Mouse (Mus musculus) cerebellum, postnatal 25 days (tissue): ENCODE data around the gene Hcn1.
A peak's percentile ranks its signal among the peaks of the same experiment; 100 is the strongest.
"Not testable (repeated sequence)": the region's sequence is repeated elsewhere in the genome, so short reads cannot be mapped to it uniquely, and the experiment has no call there.

Experiments used
- DNase-seq, 2 experiments: peaks; one replicate each; pipeline ENCODE4 v3.0.0; 2021; ENCODE audit warnings: mixed read lengths in 2 of 2

Hcn1 gene

DNA sequence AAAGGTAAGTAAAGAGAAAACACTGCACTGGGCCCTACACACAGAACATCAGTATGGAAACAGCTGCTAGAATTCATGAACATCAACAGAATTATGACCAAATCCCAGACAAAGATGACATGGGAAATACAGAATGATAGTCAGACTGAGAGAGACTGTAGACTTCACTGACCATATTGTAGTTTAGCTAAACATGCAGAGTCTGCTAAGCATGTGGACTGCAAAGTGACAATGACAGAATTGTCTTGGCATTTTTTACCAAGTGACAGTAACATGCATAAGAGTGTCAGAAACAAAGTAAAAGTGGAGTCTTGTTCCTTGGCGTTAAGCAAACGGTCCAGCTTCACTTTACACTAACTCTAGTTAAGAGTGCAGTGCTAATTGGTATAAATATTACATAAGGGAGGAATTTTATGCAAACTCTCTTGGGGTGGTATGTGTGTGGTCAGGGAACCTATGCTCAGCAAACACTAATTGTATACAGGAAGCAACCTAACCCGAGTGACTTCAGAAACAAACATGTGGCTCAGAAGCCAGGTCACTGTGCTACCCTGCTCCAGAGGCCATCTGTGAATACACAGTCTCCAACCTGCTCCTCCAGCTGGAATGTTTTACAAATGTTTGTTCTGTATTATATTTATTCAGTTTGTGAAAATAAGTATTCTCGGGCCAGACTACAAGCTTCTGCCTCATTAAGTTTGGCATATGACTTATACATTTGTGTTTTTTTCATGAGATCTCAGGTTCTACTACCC lies 278.5 kb downstream of the Hcn1 start:
- no peak for DNase-seq

- DNase-seq: no peak
These were observed 290.0 kb downstream of the Hcn1 start for GRCm38 (mm10) chr13:117892076-117892475.

DNA sequence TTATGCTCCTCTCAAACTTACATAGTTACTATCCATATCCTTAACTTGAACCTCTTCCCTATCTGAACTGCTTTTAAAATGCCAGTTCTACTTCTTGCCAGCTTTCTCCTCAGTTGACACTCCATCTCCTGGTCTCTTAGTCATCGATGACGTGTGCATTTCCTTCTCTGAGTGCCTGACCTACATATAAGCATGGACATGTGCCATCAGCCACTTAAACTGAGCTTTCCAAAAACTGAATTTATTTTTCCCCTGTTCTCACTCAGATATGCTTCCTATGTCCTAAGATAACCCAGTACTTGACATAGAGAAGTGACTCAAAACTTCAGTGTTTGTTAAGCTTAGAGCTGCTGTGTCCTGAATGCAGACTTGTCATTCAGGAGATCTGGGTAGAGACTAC lies 295.9 kb downstream of the Hcn1 start:
- DNase-seq: peak in 1 of 2 experiments; percentile 14

- DNase-seq: no peak
These were observed 305.7 kb downstream of the Hcn1 start for GRCm38 (mm10) chr13:117907801-117908200.

DNA sequence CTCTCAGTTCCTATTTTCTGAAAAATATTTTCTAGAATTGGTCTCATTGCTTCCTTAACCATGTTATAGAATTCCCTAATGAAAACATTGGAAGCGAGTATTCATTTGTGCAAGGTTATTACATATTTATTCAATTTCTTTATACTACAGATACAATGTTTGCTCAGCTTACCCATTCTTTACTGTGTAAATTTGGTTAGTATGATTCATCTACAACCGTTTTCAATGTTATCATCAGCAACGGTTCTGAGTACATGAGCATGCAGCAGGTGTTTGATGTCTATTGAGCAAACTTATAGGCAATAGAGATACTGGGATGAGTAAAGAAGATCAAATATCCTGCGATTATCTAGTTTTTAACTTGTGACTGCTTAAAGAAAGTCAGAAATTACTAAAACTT lies 327.6 kb downstream of the Hcn1 start:
- no peak for DNase-seq

DNA sequence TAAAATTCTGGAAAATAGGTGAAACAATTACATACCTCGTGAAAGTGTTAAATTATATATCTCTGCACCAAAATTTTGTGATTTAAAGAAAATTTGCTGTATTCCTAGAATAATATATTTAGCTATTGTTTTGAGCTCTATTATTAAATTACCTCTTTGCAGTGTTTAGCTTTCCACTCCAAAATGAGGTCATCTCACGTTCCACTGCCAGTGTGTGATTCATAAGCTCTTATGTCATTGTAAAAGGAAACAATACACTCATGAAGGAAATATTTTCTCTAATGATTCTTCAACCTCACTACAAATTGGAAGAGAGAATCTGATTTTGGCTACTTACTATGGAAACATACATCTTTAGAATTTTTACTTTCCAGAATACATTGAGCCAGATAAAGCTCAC lies 329.6 kb downstream of the Hcn1 start:
- peak in 1 of 2 experiments; percentile 26 for DNase-seq

DNA sequence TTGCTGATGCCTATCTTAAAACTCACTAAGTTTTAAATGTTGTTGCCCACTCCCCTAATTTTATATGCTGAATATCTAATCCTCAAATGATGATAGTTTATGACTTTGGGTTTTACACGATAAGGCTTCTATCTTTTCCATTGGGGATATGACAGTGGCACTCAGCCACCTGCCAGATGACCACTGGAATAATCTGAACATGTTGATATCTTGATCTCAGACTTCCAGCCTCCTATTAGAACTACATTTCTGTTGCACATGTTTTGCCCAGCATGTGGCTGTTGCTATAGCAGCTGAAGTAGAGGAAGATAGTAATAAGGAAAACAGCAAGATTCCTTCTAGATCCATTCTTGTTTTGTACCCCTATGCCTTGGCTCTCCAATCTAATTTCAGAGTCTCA lies 336.6 kb downstream of the Hcn1 start:
- DNase-seq: no peak

DNA sequence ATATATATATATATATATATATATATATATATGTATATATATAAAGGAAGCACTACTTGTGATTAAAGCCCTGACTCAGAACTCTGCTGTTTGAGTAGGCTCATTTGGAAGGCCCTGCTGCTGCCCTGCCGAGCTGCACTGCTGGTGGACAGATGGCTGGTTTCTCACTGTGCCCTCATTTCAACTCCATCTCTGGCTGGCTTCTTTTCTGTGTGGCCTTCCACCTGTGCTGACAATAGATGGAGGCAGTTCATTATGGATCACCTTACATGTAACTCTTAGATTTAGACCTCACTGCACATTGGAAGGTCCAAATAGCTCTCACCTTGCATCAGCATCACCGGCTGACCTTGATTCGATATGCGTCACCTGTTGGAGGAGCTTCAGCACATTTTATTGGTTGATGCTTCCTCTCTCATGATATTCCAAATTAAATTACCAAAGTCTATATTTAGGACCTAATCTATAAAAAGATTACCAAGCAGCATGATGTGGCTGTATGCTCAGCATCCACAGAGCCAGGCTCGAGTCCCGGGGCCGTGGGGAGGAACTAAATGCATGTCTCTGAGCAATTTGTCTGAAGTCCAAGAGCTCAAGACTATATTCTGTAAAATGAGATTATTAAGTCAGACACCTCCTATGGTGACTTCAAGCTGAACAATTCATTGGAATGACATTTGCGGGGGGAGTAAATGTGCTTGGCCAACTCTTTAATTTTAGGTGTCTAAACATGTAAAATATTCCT lies 338.6 kb downstream of the Hcn1 start:
- DNase-seq: peak; percentile 91 to 92

GRCm38 (mm10) chr13:117946843-117947242 lies 344.7 kb downstream of the Hcn1 start:
- DNase-seq: no peak

DNA sequence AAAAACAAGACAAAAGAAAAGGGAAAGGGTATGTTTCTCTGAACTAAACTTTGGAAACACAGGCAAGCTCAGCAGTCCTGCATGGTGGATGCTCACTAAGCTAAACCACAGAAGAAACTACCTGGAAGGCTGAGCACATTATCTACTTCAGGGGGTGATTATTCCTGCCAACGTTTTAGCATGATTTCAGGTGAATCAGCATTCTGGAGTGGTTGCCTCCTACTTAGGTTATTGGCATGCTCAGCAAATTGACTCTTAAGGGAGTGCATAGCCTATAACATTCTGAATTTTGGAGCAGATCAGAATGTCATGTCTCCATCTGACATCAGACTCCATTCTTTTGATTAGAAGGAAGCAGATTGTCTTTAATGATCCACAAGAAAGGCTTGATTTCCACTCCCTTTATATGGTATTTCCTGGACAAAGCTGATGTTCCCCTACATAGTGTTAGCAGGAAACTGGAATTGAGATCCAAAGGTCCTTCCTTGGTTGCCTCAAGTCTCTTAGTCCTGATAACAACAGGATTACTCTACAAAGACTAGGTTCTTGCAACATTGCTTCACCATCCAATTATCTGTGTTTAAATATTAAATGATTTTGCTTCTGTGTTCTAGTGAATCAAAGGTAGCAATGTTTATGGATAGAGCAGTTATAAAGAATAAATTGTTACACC lies 345.7 kb downstream of the Hcn1 start:
- no peak for DNase-seq

- peak; percentile 31 to 47 for DNase-seq
These were observed 356.6 kb downstream of the Hcn1 start for GRCm38 (mm10) chr13:117958496-117959421.

GRCm38 (mm10) chr13:117964620-117965019 lies 362.5 kb downstream of the Hcn1 start:
- DNase-seq: no peak

GRCm38 (mm10) chr13:117975382-117975781 lies 373.3 kb downstream of the Hcn1 start:
- DNase-seq: peak in 1 of 2 experiments; percentile 8

- DNase-seq: peak; percentile 6 to 17
These were observed 373.7 kb downstream of the Hcn1 start for GRCm38 (mm10) chr13:117975823-117976222.

DNA sequence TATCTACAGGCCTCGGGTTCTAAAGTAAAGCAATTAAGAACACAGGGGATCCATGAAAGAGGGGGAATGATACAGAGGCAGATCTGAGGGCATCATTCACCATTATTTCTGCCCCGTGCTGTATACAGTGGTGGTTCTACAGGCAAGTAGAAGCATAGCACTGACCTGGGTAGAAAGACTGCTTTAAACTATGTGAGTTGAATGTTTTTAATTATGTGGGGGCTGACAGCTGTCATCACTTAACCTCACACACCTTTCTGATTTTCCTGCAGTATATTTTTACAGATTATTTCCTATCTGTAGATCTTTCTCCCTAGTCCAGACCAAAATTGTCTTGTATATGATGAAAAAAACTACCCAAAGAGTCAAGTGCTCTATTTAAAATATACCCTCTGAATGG lies 382.2 kb downstream of the Hcn1 start:
- no peak for DNase-seq

GRCm38 (mm10) chr13:117999767-118000488 lies 397.8 kb downstream of the Hcn1 start:
- DNase-seq: no peak

GRCm38 (mm10) chr13:118000538-118000937 lies 398.4 kb downstream of the Hcn1 start:
- DNase-seq: no peak

DNA sequence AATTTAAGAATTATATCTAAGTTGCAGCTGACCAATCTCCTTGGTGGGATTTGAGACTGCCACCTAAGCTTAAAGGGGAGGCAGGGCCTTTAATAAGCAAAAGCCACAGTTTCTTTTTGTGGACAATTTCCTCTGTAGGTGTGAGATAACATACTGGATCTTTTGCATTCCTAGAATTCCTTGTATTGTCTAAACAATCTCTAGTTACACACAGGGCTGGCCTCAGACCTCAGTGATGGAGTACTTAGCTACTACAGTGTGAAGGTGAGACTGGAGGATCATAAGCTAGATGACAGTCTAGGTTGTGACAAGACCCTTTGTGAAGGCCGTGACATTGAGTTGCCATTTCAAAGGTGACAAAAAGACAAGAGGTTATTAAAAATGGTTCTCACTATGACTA lies 419.1 kb downstream of the Hcn1 start:
- DNase-seq: no peak

DNA sequence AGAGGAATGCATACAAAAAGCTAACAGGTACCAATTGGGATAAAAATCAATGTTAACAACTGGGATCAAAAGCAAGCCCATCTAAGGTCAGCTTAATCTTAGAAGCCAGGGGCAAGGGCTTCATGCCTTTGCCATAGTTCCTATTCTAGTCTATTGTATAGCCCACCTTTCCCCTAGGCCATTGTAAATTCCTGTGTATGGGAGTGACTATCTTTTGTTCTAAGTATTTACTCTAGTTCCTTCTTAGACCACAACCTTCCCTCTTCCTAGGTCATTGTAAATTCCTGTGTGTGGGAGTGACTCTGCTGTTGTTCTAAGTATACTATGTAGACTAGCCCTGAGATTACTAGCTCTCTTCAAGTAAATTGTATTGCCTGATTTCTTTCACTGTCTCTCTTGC lies 420.8 kb downstream of the Hcn1 start:
- DNase-seq: not testable (repeated sequence)

DNA sequence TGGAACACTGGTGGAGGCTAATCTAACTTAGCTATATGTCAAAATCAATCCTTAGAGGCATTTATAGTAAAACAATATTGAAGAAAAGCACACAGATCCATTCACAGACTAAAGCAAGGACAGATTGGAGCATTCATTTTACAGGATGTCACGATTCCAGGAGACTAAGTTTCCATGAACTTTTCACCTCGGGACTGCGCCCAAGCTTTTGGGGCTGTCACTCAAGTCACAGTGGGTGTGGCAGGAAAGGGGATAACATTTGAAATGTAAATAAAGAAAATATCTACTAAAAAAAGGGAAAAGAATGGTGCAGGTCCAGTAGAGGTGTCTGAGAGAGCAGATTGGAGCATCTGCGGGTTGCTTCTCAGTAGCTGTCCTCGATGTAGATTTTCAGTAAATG lies 421.3 kb downstream of the Hcn1 start:
- DNase-seq: no peak

- no peak for DNase-seq
These were observed 424.4 kb downstream of the Hcn1 start for GRCm38 (mm10) chr13:118026510-118026909.

DNA sequence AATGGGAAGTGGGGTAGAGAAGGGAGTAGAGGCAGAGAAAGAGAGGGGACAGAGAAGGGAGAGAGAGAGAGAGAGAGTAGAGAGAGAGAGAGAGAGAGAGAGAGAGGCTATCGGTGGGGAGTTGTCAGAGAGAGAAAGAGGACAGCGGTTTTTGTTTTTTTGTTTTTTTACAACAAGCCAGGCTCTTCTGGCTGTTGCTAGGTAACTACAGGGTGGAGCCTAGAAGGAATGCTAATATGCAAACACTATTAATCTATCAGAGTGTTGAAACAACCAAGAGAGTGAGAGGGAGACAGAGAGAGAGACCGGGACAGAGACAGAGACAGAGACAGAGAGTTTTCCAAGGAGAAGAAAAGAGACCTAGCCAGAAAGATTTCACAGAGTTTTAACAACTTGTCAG lies 425.7 kb downstream of the Hcn1 start:
- DNase-seq: no peak
